Mouse (Mus musculus): Measurements from ENCODE around the gene Dennd2a. TPM values are rescaled to one million over a fixed set of nuclear protein-coding genes. Genes with fewer than 3 reads are reported as not detected.
A peak's percentile ranks its signal among the peaks of the same experiment; 100 is the strongest.

Gene Dennd2a
- total RNA-seq (2021) = 11.7 and 14.4 TPM in 2 replicates
- long read RNA-seq, experiment 1, full-length matches to known transcripts = 6 of 12 reads
- long read RNA-seq, experiment 1, partial matches to known transcripts = 2 of 12 reads
- long read RNA-seq, experiment 1, other reads (novel, unspliced or antisense) = 4 of 12 reads
- long read RNA-seq, experiment 2, full-length matches to known transcripts = 5 of 8 reads
- long read RNA-seq, experiment 2, partial matches to known transcripts = 0 of 8 reads
- long read RNA-seq, experiment 2, other reads (novel, unspliced or antisense) = 3 of 8 reads

DNA sequence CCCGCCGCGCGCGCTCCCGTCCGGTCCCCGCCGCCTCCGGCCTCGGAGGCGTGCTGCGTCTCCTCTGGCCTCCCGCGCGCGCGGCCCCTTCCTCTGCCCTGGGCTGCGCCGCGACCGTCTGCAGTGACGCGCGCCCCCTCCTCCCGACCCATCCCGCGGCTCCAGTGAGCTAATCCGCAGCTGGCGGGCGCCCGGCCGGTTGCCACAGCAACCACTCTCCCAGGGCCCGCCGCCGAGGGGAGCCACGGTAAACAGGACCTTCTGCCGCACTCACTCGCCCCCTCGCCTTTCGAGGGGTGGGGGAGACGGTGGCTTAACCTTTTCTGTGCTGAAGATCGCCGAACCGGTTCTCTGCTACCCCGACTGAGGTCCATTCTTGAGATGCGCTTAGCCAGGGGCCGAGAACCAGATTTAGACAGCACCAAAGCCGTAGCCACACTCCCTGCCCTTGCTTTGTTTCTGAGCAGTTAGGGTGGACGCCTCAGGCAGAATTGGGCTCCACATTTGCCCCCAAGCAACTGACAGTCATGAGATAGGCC, at the start of gene Dennd2a:
Gene Dennd2a, minus strand, starts transcription at position 145 of the 539 bp plus-strand sequence.
- DNase-seq = peak; percentile 87

- DNase-seq = no peak
Measured at GRCm38 (mm10) chr6:39607365-39607764, 49.7 kb upstream of the Dennd2a start.

DNA sequence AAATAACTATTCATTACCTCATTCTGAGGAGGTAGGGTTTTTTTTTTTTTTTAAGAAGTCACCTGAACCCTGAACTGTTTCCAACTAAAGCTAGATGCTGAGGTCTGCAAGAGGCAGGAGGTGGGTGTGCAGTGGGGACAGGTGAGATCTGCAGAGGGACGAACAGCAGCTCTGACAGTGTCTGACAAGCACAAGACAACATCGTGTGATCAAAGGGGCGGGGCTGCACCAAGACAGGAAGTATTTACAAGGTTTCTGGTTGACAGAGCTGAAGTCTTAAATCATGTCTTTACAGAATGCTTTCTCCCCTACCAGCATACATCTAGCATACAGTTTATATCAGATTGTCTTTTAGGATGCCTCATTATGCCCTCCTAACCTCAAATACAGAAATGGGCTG, 49.2 kb upstream of the Dennd2a start:
- no peak for DNase-seq

DNA sequence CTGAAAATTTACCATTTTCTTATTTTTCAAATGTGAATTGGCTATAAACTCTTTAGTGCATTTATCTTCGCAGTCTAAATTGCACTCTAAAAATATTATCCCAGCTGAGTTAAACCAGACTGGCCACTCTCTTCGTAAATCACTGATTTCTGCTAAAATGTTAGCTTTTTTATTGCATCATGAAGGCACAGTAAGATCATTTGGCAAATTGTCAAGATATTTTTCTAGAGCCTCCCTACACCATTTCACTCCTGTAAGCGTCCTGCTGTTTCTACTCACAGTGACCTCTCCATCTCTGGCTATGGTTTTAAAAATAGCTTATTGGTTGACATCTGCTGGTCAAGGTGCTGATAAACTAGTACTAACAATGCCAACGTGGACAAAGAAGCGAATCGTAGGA, 48.4 kb upstream of the Dennd2a start:
- DNase-seq = no peak

- DNase-seq = no peak
Measured at GRCm38 (mm10) chr6:39604565-39604964, 46.9 kb upstream of the Dennd2a start.

- no peak for DNase-seq
Measured at GRCm38 (mm10) chr6:39601828-39602227, 44.2 kb upstream of the Dennd2a start.

GRCm38 (mm10) chr6:39600851-39601250, 43.2 kb upstream of the Dennd2a start:
- no peak for DNase-seq

DNA sequence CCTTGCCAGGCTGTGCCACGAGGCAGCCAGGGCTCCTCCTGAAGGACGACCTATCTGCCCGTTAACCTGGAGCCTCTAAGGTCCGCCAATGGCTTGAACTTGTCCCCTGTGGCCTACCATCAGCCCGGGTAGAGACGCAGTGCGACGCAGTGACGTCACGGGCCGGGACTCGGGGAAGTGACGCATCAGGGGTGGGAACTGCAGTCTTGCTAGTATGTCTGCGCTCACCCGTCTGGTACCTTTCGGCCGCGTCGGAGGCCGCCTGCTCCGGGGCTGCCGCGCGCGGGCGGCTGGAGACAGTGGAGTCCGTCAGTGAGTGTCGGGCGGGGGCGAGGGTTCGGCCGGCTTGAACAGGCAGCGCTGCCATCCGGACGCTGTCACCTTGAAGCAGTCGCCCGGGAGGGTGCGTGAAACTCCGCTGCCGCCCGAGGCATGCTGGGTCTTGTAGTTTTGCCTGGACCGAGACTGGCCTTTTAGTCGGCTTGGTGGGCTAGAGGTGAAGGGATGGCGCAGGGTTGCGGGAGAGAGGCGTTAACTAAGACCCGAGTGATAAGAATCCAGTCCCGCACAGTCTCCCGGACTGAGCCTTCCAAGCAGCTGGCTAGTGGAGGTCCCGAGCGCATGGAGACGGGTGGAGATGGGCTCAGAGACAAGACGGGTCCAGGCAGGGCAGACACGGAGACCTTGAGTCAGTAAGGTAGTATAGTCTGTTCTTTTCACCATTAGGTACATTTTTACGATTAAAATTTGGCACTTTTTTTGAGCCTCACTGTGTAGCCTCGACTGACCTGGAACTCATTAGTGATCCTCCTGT, 34.9 kb upstream of the Dennd2a start, which contains the start of gene Ndufb2:
Gene Ndufb2, plus strand, starts transcription at position 174 of the 814 bp plus-strand sequence.
- DNase-seq = peak; percentile 96

DNA sequence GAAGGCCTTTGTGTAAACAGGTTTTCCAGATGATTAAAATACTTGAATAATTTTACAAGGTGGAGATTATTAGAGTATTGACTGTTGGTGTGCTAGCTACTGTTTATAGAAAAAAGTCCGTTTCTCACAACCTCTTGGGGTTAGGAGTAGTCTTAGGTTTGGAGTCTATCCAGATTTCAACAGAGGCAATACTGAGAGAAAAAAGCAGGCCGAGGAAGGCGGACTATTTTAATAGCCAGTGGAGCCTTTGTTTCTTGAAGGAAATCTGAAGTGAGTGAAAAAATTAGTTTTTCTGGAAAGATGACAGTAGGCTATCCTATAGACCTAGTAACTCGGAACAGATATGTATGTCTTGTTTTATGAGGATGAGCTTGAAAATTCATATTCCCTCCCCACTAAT, 33.8 kb upstream of the Dennd2a start:
- DNase-seq = no peak

DNA sequence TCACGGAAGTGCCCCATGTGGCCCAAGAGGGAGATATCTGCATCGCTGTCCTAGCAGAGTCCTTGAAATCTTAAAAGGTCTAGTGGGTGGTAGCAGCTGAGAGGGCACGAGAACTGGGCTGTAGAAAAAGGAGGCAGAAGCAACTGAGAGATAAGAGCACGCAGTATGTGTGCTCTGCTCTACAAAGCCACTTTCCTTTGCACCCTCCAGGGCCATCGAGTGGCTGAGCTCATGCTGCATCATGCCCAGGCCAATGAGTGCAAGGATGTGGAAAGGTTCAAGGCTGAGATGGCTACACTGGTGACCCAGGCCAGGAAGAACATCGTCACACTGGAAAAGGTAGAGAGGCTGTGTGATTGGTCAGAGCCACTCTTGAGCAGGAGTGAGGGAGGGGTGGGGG, 27.9 kb upstream of the Dennd2a start, which contains the start of gene Gm42420:
Gene Gm42420, plus strand, starts transcription at position 237 of the 400 bp plus-strand sequence.
- DNase-seq = peak; percentile 21

DNA sequence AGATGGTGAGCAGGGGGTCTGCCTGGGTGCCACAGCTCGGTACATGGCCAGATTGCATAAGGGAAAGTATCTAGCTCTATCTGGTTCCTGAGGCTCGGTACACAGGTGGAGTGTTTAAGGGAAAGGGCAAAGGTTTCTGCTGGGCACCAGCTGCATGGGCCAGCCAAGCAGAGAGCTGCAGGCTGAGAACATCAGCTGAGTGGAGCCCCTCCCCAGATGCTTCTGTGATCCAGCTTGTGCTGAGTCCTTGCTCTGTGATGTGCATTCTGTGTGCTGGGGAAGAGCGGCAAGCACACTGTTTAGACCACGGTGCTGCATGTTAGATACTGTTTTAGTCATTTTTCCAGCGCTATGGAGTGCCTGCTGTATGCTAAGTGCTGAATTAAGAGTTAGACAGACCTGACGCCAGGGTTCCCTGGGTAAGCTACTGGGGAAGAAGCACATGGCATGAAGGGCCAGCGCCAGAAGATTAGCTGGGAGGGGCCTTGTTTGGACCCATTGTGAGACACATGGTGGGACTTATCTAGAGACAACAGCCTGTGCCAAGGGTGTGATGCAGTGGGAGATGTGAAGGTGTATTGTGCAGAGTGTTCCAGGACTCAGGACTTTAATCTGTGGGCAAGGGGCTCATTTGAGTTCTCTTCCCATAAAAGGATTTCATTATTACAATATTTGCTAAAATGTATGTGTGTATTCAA, 23.6 kb upstream of the Dennd2a start:
- no peak for DNase-seq

GRCm38 (mm10) chr6:39580558-39580957, 22.9 kb upstream of the Dennd2a start:
- no peak for DNase-seq

DNA sequence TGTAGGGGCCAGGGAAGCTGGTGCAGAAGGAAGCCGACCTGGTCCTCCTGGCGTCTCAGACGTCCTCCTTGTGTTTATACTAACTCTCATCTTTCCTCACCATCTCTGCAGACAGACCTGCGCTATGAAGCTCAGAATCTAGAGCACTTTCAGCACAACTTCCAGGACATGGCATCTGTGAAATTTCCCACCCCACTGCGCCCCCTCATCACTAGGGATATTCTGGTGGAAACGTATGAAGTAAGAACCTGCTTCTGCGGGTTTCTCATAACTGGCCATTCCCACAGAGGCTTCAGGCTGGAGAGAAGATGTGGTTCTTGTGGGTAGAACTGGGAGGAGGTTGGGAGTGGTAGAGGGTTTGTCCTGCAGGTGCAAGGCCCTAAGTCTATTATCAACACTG, 21.9 kb upstream of the Dennd2a start:
- no peak for DNase-seq

GRCm38 (mm10) chr6:39574951-39575350, 17.3 kb upstream of the Dennd2a start:
- DNase-seq = no peak

DNA sequence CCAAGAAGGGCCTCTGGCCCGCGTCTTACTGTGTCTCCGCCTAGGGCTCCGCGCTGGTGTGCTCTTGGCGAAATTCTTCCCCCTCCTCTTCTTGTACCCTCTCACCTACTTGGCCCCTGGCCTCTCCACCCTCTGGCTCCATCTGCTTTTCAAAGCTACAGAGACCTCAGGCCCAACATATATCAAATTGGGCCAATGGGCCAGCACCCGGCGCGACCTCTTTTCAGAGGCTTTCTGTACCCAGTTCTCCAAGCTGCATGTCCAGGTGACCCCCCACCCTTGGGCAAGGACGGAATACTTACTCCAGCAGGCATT, 16.8 kb upstream of the Dennd2a start:
- DNase-seq = peak; percentile 64

GRCm38 (mm10) chr6:39573791-39574554, 16.3 kb upstream of the Dennd2a start, which contains the start of gene Adck2:
Adck2 (plus strand) TSS chr6:39573873.
- DNase-seq = peak; percentile 91

- DNase-seq = peak; percentile 56
Measured at GRCm38 (mm10) chr6:39570426-39570825, 12.8 kb upstream of the Dennd2a start.

- peak; percentile 43 for DNase-seq
Measured at GRCm38 (mm10) chr6:39567528-39567927, 9.9 kb upstream of the Dennd2a start.

- peak; percentile 84 for DNase-seq
Measured at GRCm38 (mm10) chr6:39562166-39563015, 4.7 kb upstream of the Dennd2a start.

DNA sequence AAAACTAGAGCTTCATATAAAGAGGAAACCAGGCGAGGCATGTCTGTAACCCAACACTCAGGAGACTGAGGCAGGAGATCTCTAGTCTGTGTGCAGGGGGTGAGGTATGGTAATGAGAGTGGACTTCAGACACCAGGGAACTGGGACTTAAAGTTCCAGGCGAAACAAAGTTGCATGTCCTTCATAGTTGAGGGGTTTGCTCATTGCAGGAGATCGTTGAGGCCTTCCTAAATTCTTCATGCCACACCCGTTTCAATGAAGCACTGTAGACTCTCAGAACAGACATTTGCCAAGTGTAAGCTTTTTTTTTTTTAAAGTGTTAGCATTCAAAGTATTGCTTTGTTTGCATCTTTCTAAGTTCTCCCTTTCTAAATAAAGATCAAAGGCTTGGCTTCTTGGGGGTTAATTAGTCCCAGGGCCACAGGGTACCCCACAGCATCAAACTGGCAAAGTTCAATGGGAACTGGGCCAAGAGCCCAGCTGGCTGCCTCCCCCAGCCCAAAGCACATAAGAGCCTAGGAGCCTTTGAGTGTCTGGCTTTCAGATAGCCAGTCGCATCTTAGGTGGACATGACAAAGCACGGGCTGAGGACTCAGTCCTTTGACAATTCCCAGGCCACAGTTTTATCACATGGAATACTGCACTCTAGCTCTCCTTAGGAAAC, 1.7 kb upstream of the Dennd2a start:
- DNase-seq = no peak
